Mouse (Mus musculus) limb, embryonic 13.5 days (tissue): ENCODE data around the gene Brk1. TPM values are rescaled to one million over a fixed set of nuclear protein-coding genes. Genes with fewer than 3 reads are reported as not detected.

Experiments
- ATAC-seq: fragments of 200-750 bp; cut with Nextera tagmentation; 2 replicates; pipeline ENCODE4 v1.8.0; 2017; ENCODE audit warnings: low read depth, moderate number of reproducible peaks, moderate TSS enrichment; ENCODE audit not compliant: low FRiP score
- H3K27ac ChIP-seq: fragments of 300-500 bp; sonication (generic); 2 replicates; pipeline ENCODE4 v1.5.1; 2015; ENCODE audit warnings: inconsistent platforms, mild to moderate bottlenecking, moderate library complexity
- H3K27me3 ChIP-seq: fragments of 300-500 bp; sonication (generic); 2 replicates; pipeline ENCODE4 v1.6.1; 2015; ENCODE audit warnings: mild to moderate bottlenecking, inconsistent platforms
- H3K36me3 ChIP-seq: fragments of 300-500 bp; sonication (generic); 2 replicates; pipeline ENCODE4 v1.6.1; 2015; ENCODE audit warnings: inconsistent platforms, mild to moderate bottlenecking, moderate library complexity
- H3K4me1 ChIP-seq: fragments of 300-500 bp; sonication (generic); 2 replicates; pipeline ENCODE4 v1.6.1; 2015; ENCODE audit warnings: inconsistent platforms
- H3K4me2 ChIP-seq: fragments of 300-500 bp; sonication (generic); replicated peaks from 2 replicates; pipeline ENCODE4 v1.6.1; 2015; ENCODE audit warnings: inconsistent platforms, mild to moderate bottlenecking, moderate library complexity
- H3K4me3 ChIP-seq: fragments of 300-500 bp; sonication (generic); 2 replicates; pipeline ENCODE4 v1.5.1; 2015; ENCODE audit warnings: moderate library complexity, mild to moderate bottlenecking, inconsistent platforms
- H3K9ac ChIP-seq: fragments of 300-500 bp; sonication (generic); 2 replicates; pipeline ENCODE4 v1.6.1; 2015; ENCODE audit warnings: mild to moderate bottlenecking, inconsistent platforms
- H3K9me3 ChIP-seq: fragments of 300-500 bp; sonication (generic); 2 replicates; pipeline ENCODE4 v1.6.1; 2016; ENCODE audit warnings: inconsistent platforms
- WGBS: fragments of 180-500 bp; shearing (Covaris S2); methylation state at CpG from one replicate; pipeline ENCODE4 v1.1.7; 2015; 5-methylcytosine and 5-hydroxymethylcytosine counted together
- polyA plus RNA-seq: library from polyadenylated mRNA; unstranded; fragments of >200 nt; fragmentation: Nextera tagmentation; extraction: Ambion mirVana; gene quantifications from 2 replicates; pipeline ENCODE4 v1.2.1, GENCODE M21; 2015

Gene Brk1
- 232 and 239 TPM in 2 replicates for polyA plus RNA-seq

DNA sequence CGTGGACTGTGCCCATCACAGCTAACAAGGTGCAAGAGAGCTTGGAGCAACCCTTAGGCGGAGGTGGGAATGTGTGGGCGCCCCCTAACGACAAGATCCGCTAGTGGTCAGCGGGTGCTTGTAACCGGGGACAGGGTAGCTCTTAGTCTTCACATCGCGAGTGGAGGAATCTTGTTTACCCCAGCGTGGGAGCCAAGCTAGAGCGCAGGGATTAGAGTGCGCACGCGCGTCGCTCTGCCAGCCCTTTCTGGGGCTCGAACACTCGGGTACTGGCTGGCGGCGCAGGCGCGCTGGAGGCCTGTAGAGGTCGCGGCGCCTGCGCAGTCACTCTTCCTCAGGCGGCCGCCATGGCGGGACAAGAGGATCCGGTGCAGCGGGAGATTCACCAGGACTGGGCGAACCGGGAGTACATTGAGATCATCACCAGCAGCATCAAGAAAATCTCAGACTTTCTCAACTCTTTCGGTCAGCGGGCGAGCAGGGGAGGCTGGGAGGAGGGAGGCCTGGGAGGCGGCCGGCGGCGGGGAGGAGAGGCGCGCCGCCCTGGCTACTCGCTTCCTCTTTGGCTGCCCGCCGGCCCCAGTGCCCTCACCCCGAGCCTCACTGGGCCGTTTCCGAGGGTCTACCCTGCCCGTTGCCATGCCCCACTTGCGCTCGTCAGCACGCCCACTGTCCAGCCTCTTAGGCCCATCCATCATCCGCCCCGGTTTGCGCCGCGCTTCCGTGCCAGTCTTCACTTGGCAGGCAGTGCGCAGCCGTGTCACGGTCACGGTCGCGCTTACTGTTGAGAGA lies at the start of gene Brk1:
Gene Brk1, plus strand, starts transcription at position 341 of the 792 bp plus-strand sequence.
- Histone ChIP-seq H3K9me3 (no peaks in the 10 kb centered on the region), H3K9ac (peak within 1 kb of the TSS; percentile 94), H3K4me3 (peak within 1 kb of the TSS; percentile 94), H3K4me2 (peak within 1 kb of the TSS; percentile 80), H3K4me1 (peaks cover 23% of the 10 kb centered on the region), H3K27ac (peak within 1 kb of the TSS; percentile 81), H3K36me3 (peaks cover 7% of the 10 kb centered on the region; the same call in 1 of the 2 replicates), H3K27me3 (no peaks in the 10 kb centered on the region)
- peak; percentile 91 for ATAC-seq
- under 1% methylated on average over 65 of the region's 65 CpGs for WGBS

DNA sequence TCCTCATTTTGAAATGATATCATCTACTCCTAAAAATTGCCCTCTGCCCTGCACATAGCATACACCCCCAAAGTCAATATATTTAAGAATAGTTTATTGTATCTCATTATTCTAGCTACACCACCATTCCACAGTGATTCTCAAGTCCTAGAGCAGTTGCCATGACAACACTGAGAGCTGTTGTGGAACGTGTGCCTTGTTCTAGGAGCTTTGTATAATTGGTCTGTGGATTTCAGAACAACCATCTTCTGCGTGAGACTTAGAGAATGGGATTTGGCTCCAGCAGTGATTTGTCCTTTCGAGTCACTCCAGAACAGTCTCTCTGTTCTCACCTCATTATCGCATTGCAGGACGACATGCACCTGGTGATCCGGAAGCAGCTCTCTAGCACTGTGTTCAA lies 44.8 kb upstream of the Brk1 start:
- peaks cover 10% of the 10 kb centered on the region for H3K36me3 ChIP-seq
- WGBS, result 85% methylated on average over 6 of the region's 6 CpGs

DNA sequence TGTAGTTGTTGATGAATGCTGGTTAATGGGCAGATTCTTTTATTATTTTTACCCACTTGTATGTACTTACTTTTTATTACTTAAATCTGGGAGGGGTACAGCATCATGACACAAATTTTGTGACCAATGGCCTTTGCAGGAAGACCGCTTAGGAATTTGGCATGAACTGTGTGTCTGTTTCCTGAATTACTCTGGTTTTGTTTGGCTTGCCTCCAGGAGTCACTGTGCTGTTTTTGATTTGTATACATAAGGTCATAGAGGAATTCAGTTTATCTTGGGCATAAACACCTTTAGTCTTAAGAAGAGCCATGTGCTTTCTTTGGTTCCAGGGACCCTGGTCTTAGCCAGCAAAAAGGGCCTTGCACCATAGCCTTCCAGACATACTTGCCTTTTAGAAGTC lies 40.0 kb upstream of the Brk1 start:
- 70% methylated on average over 1 of the region's 1 CpGs for WGBS
- no peak overlapping the region for H3K9ac ChIP-seq
- H3K36me3 ChIP-seq, result peaks cover 30% of the 10 kb centered on the region
- no peak overlapping the region for H3K27ac ChIP-seq
- H3K9me3 ChIP-seq, result no peaks in the 10 kb centered on the region
- H3K27me3 ChIP-seq, result no peaks in the 10 kb centered on the region
- H3K4me3 ChIP-seq, result no peak overlapping the region
- peaks cover 6% of the 10 kb centered on the region; the same call in 1 of the 2 replicates for H3K4me1 ChIP-seq
- peak; percentile 48; the same call in 1 of the 2 replicates for ATAC-seq
- H3K4me2 ChIP-seq, result no peak overlapping the region

More for the DNA sequence above, 44.8 kb upstream of the Brk1 start:
- no peak overlapping the region for H3K4me3 ChIP-seq
- no peaks in the 10 kb centered on the region for H3K27me3 ChIP-seq
- H3K9ac ChIP-seq, result no peak overlapping the region
- H3K27ac ChIP-seq, result no peak overlapping the region
- no peak for ATAC-seq
- H3K4me2 ChIP-seq, result no peak overlapping the region
- H3K4me1 ChIP-seq, result peaks cover 6% of the 10 kb centered on the region; the same call in 1 of the 2 replicates
- H3K9me3 ChIP-seq, result no peaks in the 10 kb centered on the region

DNA sequence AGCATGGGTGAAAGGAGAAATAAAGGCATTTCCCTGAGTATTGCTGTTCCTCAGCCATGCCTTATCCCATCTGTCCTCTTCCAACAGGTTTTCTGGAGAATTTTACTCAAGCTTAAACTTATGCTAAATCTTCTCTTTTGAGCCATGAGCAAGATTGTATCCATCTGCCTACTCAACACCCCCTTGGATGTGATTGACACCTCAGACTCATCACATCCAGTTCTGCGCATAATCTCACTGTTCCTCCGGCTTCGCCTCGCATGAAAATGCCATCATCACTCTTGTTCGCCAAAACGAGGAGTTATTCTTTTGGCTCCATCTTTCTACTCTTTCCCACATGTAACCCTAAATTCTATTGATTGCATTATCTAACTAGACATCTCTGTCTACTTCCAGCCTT lies 28.5 kb upstream of the Brk1 start:
- Histone ChIP-seq H3K9me3 (no peaks in the 10 kb centered on the region), H3K4me2 (no peak overlapping the region)
- 95% methylated on average over 6 of the region's 6 CpGs for WGBS

DNA sequence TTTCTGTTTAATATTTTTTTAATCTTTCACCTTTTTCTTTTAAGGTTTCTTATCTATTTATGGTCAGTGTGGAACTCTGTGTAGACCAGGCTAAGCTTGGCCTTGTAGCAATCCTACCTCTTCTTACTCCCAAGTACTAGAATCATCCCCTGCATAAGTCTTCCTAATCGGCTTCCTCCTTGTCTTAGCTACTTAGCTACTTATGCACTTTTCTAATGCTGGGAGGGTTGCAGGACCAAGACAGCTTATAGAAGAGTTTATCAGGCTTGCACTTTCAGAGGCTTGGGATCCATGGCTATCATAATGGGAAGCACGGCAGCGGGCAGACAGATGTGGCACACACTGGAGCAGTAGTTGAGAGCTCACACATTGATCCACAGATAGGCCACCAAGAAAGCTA lies 25.3 kb upstream of the Brk1 start:
- no peak overlapping the region for H3K9ac ChIP-seq
- no peaks in the 10 kb centered on the region for H3K9me3 ChIP-seq
- H3K36me3 ChIP-seq, result peaks cover 32% of the 10 kb centered on the region
- H3K27me3 ChIP-seq, result no peaks in the 10 kb centered on the region
- no peaks in the 10 kb centered on the region for H3K4me1 ChIP-seq
- 95% methylated on average over 3 of the region's 3 CpGs for WGBS
- H3K4me2 ChIP-seq, result no peak overlapping the region
- no peak for ATAC-seq
- no peak overlapping the region for H3K4me3 ChIP-seq
- H3K27ac ChIP-seq, result no peak overlapping the region

More for the DNA sequence above, 28.5 kb upstream of the Brk1 start:
- ATAC-seq, result no peak
- H3K4me3 ChIP-seq, result no peak overlapping the region
- no peaks in the 10 kb centered on the region for H3K4me1 ChIP-seq
- H3K9ac ChIP-seq, result no peak overlapping the region
- no peaks in the 10 kb centered on the region for H3K27me3 ChIP-seq
- peaks cover 36% of the 10 kb centered on the region for H3K36me3 ChIP-seq
- no peak overlapping the region for H3K27ac ChIP-seq

DNA sequence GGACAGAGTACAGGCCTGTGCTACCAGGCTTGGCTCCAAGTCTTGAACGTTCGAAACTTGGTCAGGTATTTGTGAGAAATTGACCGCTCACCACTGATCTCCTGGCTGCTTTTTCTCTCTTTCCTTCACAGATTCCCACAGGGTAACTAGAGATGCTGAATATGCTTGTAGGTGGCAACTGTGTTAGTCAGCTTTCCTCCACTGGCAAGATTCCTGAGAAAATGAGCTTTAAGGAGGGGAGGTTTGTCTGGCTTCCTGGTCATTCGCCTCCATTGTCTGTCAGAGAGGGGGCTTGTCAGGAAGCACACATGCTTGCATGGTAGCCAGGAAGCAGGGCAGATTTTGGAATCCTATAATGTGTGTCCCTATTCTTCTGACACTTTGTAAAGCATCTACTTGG lies 21.5 kb upstream of the Brk1 start:
- H3K36me3 ChIP-seq, result peaks cover 11% of the 10 kb centered on the region; the same call in 1 of the 2 replicates

DNA sequence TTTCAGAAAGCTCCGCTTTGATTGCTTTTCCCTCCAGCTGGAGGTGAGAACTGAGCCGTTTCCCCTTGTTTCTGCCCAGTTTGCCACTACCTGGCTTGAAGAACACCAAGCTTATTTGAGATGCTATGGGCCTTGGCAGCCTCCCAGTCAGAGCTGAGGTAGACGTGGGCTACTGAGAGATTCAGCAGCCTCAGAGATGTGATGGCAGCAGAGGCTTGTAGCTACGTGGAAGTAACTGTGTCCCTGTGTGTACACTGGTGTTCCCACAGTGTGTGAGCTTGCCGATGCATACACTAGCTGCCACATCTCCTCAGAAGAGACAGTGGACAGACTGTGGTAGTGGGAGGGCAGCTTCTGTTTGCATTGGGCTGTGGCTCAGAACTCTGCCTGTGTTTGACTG lies 19.5 kb upstream of the Brk1 start:
- Histone ChIP-seq H3K4me1 (no peaks in the 10 kb centered on the region), H3K9ac (no peak overlapping the region), H3K27ac (no peak overlapping the region), H3K4me2 (no peak overlapping the region), H3K4me3 (no peak overlapping the region), H3K27me3 (no peaks in the 10 kb centered on the region), H3K9me3 (no peaks in the 10 kb centered on the region), H3K36me3 (peaks cover 15% of the 10 kb centered on the region; the same call in 1 of the 2 replicates)
- 86% methylated on average over 5 of the region's 5 CpGs for WGBS
- ATAC-seq, result no peak

More for the DNA sequence above, 21.5 kb upstream of the Brk1 start:
- 89% methylated on average over 4 of the region's 4 CpGs for WGBS
- H3K9me3 ChIP-seq, result no peaks in the 10 kb centered on the region
- no peak for ATAC-seq
- H3K9ac ChIP-seq, result no peak overlapping the region
- no peak overlapping the region for H3K4me3 ChIP-seq
- H3K27me3 ChIP-seq, result no peaks in the 10 kb centered on the region
- no peak overlapping the region for H3K27ac ChIP-seq
- H3K4me1 ChIP-seq, result no peaks in the 10 kb centered on the region
- no peak overlapping the region for H3K4me2 ChIP-seq

DNA sequence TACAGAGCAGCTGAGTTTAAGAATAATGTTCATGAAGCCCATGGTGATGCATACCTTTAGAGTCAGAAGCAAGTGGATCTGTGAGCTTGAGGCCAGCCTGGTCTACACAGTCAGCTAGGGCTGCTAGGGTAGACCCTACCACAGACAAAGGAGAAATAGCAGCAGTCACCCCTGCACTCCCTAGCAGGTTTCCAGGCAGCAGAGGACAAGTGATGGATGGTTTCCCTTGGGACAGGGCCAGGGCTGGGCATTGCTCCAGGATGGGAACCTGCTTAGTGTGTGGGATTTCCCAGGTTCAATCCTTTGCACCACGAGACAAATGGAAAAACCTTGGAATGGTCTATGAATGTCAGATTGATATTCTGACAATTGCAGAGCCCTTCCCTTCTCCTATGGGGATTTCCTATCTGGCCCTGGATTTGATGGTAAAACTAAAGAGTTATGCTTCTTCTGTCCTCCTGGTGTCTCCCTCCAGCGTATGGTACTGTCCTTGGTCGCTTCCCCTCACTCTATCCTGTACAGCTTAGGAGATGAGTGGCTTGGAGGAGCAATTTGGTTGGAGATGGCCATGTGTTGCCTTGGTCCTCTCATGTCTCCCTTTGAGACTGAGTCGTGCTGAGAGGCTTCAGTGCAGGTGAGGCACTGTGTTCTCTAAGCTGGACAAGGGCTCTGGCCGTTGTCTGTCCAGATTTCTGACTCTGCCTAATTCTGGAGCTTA lies 17.9 kb upstream of the Brk1 start:
- WGBS, result 82% methylated on average over 5 of the region's 5 CpGs
- no peak overlapping the region for H3K9ac ChIP-seq
- H3K27me3 ChIP-seq, result no peaks in the 10 kb centered on the region
- no peak overlapping the region for H3K4me3 ChIP-seq
- ATAC-seq, result no peak
- H3K9me3 ChIP-seq, result no peaks in the 10 kb centered on the region
- no peak overlapping the region for H3K4me2 ChIP-seq
- no peak overlapping the region for H3K27ac ChIP-seq
- H3K36me3 ChIP-seq, result peaks cover 21% of the 10 kb centered on the region; the same call in 1 of the 2 replicates
- no peaks in the 10 kb centered on the region for H3K4me1 ChIP-seq

DNA sequence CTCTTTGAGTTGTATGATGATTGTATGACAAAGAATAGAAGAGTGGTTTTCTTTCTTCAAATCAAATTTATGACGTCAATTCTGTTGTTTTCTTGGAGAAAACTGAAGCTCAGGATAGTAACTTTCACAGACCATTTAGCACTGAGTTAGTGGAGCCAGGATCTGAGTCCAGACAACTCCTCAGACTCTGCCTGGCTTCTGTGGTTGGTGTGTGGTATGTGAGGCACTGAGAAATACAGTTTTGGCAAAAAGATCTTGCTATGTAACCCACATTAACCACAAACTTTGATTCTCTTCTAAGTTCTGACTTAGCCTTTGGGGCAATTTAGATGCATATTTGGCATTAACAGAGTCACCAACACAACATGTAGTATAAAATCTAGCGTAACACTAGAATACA lies 11.9 kb upstream of the Brk1 start:
- H3K9me3 ChIP-seq, result no peaks in the 10 kb centered on the region
- no peaks in the 10 kb centered on the region for H3K27me3 ChIP-seq
- WGBS, result 93% methylated on average over 2 of the region's 2 CpGs
- no peaks in the 10 kb centered on the region for H3K4me1 ChIP-seq
- no peak overlapping the region for H3K27ac ChIP-seq
- H3K4me2 ChIP-seq, result no peak overlapping the region
- H3K36me3 ChIP-seq, result peaks cover 9% of the 10 kb centered on the region; the same call in 1 of the 2 replicates
- H3K4me3 ChIP-seq, result no peak overlapping the region
- ATAC-seq, result no peak
- no peak overlapping the region for H3K9ac ChIP-seq

DNA sequence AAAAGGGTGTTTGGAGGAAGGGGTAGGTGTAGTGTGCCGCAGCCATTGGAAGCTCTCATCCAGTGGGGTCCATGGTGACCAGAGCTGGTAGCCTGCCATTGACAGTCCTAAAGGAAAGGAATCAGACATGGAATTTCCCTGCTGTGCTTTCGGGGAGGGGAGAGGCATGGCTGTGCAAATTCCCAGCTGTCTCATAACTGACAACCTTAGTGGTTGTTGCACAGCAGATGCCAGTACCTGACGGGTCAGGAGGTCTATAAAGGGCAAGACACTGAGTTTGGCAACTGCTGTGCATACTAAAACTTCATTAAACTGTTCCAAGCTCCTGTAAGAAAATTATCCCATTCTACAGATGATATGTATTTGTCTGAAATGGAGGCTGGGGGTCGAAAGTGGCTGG lies 6.6 kb upstream of the Brk1 start:
- H3K4me3 ChIP-seq, result no peak overlapping the region
- H3K9ac ChIP-seq, result no peak overlapping the region
- no peaks in the 10 kb centered on the region for H3K27me3 ChIP-seq
- H3K4me2 ChIP-seq, result no peak overlapping the region
- no peaks in the 10 kb centered on the region for H3K9me3 ChIP-seq
- H3K27ac ChIP-seq, result no peak overlapping the region
- H3K36me3 ChIP-seq, result no peaks in the 10 kb centered on the region
- 89% methylated on average over 4 of the region's 4 CpGs for WGBS
- no peak for ATAC-seq
- H3K4me1 ChIP-seq, result peaks cover 8% of the 10 kb centered on the region; the same call in 1 of the 2 replicates

DNA sequence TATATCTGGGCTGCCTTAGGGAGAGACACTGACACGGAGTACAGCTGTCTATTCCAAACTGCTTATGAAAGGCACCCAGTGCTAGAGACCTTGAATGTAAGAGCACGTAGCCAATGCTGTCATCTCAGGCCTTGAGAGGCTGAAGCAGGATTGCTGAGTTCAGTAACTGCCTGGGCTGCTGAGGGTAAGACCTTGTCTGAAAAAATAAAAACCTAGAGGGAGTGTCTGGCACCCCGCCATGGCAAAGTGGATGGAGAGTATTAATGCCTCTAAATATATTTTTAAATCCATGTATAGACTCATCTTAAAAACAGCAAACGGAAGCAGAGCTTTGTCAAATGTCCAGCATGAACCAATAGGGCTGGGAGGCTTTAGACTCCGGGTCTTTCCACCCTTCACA lies 4.7 kb upstream of the Brk1 start:
- H3K4me1 ChIP-seq, result peaks cover 8% of the 10 kb centered on the region; the same call in 1 of the 2 replicates
- no peak overlapping the region for H3K9ac ChIP-seq
- no peaks in the 10 kb centered on the region for H3K36me3 ChIP-seq
- no peak overlapping the region for H3K4me3 ChIP-seq
- H3K4me2 ChIP-seq, result no peak overlapping the region
- H3K27ac ChIP-seq, result no peak overlapping the region
- no peaks in the 10 kb centered on the region for H3K9me3 ChIP-seq
- ATAC-seq, result no peak
- WGBS, result 79% methylated on average over 5 of the region's 5 CpGs
- H3K27me3 ChIP-seq, result no peaks in the 10 kb centered on the region

DNA sequence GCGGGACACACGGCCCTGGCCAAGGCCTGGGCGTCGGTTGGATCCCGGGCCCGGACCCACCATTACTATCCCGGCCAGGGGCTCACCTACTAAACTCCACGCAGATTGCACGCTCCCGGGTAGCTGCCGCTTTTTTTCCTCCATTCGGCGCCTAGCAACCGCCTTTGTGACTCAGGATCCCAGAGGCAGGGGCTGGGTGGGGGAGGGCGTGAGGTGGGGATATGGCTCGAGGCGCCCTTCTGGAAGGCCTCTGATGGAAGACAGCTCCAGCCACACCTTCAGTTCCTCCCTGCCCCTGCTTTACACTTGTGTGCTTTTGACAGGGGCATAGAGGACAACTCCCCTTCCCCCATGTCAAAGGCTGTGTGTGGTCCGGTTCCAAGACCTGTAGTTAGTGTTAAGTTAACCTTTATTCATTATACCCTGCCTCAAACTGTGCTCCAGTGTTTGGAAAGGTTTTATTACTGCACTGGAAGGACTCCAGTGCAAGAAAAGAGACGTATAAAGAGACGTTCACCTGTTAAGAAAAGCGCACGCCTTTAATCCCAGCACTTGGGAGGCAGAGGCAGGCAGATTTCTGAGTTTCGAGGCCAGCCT lies 3.9 kb upstream of the Brk1 start, which contains the start of gene Fancd2os:
Gene Fancd2os, minus strand, starts transcription at position 173 of the 597 bp plus-strand sequence.
- Histone ChIP-seq H3K4me2 (0 out of 2 replicates have a peak within 1 kb of the TSS, but pooled peaks have one; percentile 9), H3K27me3 (no peaks in the 10 kb centered on the region), H3K4me1 (peaks cover 12% of the 10 kb centered on the region), H3K27ac (no peak within 1 kb of the TSS), H3K4me3 (no peak within 1 kb of the TSS), H3K9ac (peak within 1 kb of the TSS; percentile 5; the same call in 1 of the 2 replicates), H3K9me3 (no peaks in the 10 kb centered on the region), H3K36me3 (no peaks in the 10 kb centered on the region)
- no peak for ATAC-seq
- 43% methylated on average over 23 of the region's 23 CpGs for WGBS
